Mouse (Mus musculus): ENCODE results near the gene Grk2.

- TF ChIP-seq CTCF (IDR thresholded peaks at IDR 0.05; ENCODE audit: insufficient read depth, low read depth, low read length) = no peak
- no peak for TF ChIP-seq POLR2A (IDR thresholded peaks at IDR 0.05; ENCODE audit: insufficient read depth, low read depth, low read length)
Measured at GRCm38 (mm10) chr19:4268566-4269361, 37.3 kb downstream of the Grk2 start, which contains the start of gene Ssh3.

Data from olfactory bulb, adult 2 months (tissue).